Mouse (Mus musculus) NIH3T3 (cell line): ENCODE measurements around the gene Olfr512.

Experiments
- DNase-seq: peaks from one replicate; pipeline ENCODE4 v3.0.0-alpha.2; 2012; ENCODE audit warnings: low read depth

The Olfr512 gene

DNA sequence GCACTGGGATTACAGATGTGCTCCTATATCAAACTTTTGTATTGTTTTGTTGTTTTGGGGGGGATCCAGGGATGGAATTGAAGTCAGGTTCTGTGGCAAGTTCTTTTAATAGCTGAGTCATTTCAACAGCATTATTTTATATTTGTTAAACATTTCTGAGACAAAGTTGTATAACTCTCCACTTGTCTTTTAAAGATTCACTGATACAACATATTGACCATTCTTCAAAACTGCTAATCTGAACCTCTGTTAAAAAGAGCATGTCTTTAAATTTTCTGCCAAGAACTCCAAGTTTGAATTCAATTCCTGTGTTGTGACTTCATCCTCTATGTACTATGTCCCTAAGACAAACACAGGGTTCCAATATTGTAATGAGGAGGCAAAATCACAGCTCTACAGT lies at the start of gene Olfr512:
Gene Olfr512, plus strand, starts transcription at position 301 of the 400 bp plus-strand sequence.
- no peak for DNase-seq

DNA sequence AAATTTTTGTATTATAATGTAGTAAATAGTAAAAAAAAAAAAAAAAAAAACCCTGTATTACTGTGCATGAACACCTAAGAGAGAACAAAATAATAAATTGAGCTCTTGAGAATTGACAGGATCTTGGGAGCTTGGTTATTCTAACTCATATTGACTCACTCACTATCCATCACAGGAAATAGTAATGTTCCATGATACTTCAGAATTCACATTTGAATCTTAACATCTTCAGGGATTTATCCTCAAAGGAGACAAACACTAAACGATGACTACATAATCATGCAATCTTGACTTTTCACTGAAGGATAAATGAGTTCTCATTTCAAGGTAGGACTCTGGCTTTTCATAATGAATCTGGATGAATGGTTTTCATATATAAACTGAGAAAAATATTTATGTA lies 47.0 kb upstream of the Olfr512 start, which contains the start of gene Olfr510:
Gene Olfr510, plus strand, starts transcription at position 301 of the 400 bp plus-strand sequence.
- DNase-seq, result no peak

DNA sequence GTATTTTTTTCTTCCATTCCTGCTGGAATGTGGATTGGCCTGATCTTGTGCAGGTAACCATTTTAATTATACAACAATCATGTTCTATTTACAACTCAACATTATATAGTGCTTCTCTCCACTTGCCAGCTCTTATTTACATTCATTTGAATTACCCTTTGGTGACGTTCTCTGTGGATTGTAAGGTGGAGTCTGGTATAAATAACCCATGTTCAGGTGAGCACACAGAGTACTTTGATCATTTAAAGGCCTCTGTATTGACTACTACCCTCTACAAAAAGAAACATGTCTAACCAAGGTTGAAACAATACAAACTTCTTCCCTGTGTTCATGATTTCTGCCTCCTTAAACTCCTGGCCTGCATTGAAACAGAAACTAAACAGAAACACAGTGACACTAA lies 42.1 kb upstream of the Olfr512 start:
- DNase-seq, result no peak

DNA sequence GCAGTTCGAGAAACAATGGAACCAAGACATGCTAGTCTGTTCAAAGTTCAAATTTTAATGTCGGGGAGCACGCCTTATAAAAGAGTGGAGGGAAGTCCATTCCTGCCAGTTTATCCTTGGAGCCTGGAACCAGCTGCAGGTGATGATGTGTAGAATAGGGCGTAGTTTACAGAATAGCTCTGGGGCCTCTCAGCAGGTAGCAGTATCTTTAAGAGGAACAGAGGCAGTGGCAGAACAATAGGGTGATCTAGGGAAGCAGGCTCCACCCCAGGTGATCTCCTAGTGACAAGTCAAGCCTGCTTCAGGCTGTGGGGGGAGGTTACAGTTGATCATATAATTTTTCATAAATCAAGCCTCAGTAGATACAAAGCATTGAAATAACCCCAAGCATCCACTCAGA lies 34.2 kb upstream of the Olfr512 start:
- DNase-seq, result no peak

DNA sequence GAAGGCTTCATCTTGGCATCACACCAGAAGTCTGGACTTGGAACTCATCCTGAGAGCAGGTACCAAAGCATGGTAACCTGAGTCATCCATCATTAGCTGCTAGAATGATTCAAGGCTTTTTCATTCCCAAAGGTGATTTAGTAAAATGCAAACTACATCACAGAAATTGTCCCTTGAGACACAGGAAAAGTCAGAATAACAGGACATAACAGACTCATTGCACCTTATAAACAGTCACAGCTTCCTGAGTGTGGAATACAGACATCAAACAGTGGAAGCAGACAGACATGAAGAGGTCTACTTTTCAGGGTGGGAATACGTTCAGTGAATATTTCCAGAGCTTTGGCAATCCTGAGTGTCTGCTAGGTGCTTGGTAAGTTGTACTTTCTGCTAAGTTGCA lies 37.6 kb downstream of the Olfr512 start, which contains the start of gene Olfr513:
Gene Olfr513, plus strand, starts transcription at position 301 of the 400 bp plus-strand sequence.
- no peak for DNase-seq

DNA sequence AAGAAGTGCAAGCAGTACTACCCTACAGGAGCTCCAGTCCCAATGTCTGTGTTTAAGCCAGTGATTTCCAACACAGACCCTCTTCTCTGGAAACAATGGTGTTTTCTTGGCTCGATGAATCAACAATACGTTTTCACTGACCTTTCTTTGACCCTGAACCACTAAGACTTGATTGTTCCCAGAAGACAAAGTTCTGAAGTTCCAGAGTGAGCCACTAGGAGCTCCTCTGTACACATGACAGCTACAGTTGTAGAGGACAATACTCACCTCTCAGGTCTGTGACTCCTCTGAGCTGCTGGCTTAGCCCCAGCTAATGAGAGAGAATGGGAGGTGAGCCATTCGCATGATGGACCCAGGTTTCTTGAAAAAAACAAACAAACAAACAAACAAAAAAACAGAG lies 47.3 kb downstream of the Olfr512 start:
- DNase-seq, result no peak
